Mouse (Mus musculus) frontal cortex, adult (tissue): ENCODE data around the gene Cpn2.

ENCODE experiments used
- ATAC-seq: cut with Nextera tagmentation; 2 replicates; pipeline ENCODE4 v1.9.2; 2017; ENCODE audit warnings: mild to moderate bottlenecking, moderate library complexity, mixed read lengths; ENCODE audit not compliant: low TSS enrichment

Gene Cpn2

DNA sequence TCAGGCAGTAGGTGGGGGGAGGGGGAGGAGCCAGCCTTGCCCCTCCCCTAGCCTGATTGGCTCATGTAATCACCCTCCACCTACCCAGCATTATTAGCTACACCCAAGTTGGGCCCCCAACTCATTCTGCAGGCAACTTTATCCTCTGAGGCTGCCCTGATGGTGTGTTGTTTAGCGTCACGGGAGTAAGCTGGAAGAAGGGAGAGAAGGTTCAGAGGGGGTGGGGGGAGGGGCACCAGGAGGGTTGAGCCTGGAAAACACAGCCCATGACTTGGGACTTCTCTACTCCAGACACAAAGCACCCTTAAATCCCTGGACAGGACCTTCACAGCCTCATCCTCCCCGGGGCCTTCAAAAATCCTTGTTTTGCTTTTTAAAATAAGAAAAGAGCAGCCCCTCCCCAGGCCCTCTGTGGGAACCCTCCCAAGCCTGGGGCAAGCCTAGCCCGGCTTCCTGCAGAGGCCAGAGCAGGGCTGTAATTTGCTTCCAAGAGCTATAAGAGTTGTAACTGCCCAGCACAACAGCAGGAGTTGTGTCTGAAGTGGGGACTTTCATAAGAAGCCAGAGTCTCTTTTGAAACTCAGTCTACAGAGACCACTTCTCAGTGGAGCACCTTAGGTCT lies 13.5 kb upstream of the Cpn2 start:
- ATAC-seq, result no peak

- ATAC-seq, result no peak
Observed at GRCm38 (mm10) chr16:30278406-30278805, 11.1 kb upstream of the Cpn2 start.

DNA sequence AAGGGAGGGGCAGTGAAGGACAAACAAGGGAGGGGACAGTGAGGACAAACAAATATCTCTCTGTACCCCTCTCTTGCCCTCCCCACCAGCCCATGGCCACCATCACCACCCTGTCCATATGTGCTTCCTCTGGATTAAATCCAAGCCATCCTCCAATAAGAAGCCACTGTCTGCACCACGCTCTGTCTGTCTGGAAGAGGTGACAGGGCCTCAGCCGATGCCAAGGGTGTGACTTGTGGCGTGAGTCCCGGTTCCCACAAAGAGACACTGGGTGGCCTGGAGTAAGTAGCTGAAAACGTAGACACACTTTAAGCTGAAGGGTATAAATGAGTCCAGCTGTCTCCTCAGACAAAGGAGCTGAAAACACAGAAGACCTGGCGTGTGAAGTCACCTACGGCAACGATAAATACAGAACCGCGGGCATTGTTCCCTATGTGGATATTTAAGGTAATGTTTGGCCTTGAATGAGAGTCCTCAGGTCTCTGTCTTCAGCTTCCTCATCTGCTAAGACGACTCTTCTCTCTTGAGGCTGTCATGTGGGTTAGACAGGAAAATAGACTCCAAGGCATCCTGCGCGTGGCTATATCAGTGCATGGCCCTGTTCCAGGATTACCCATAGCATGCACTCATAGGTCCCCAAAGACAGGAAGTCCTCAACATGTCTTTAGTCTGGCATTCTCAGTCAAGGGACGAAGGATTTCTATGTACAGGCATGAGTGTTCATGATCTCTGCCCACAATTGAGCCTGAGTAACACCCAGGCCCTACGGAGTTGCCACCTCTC lies 8.4 kb upstream of the Cpn2 start:
- no peak for ATAC-seq

DNA sequence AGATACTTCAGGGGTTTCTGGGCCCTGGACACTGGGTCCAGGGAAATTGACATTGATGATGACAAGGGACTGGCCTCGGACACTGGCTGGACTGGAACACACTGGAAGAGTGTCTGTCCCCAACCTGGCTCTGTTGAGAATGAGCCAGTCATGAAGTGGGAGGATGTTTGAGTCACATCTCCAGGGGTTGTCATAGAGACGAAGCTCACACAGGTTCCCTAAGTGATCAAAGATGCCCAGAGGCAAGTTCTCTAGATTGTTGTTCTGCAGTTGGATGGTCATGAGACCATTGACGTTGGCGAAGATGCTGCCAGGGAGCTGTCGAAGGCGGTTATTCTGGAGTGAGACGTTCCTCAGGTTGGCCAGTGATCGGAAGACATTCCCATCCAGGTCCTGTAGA lies 5.8 kb upstream of the Cpn2 start:
- peak; percentile 75 for ATAC-seq

GRCm38 (mm10) chr16:30271941-30272595 lies 4.8 kb upstream of the Cpn2 start:
- ATAC-seq, result peak; percentile 74

DNA sequence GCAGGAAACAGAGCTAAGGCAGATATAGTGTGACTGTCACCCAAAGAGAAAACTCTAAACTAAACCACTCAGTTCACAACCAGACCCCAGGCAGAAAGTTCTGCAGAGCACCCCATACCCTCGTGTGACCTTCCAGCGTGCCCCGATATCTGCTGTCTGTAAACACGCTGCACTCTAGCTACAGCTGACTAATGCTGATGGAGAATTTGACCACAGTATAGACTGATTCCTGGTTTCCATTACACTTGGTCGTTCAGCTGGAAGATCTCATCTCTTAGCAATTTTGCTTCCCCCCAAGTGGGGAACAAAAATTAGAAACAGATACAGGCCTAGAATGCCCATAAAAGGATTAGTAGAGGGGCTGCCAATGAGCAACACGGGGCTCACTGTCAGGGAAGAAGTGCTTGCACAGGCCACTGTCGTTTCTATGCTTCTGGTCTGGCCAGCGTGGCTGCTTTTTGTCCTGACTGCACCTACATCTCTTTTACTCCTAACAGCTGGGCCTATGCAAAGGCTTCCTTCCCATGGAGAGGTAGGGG lies 4.0 kb upstream of the Cpn2 start:
- no peak for ATAC-seq

GRCm38 (mm10) chr16:30266561-30266960 lies 738 bp downstream of the Cpn2 start:
- ATAC-seq, result no peak

DNA sequence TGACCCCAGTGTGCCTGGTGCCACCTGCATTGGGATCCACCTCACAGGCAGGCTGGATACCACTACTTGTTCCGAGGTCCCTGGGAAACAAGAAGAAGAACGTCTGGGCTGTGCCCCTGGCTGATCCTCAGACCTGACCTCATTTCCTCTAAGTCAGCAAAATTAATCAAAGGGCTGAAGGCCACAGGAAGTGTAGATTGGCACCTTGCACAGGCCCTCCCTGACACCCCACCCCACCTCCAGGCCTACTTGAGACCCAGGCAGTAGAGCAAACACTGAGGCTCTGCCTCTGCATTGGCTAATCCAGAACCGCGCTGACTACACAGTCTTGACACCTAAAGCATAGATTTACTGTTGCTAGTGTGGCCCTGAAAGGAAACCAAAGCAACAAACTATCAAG lies 1.7 kb downstream of the Cpn2 start:
- no peak for ATAC-seq

GRCm38 (mm10) chr16:30263156-30263555 lies 4.1 kb downstream of the Cpn2 start:
- ATAC-seq, result no peak

GRCm38 (mm10) chr16:30262664-30263063 lies 4.6 kb downstream of the Cpn2 start:
- peak; percentile 73 for ATAC-seq

GRCm38 (mm10) chr16:30262157-30262556 lies 5.1 kb downstream of the Cpn2 start:
- no peak for ATAC-seq

DNA sequence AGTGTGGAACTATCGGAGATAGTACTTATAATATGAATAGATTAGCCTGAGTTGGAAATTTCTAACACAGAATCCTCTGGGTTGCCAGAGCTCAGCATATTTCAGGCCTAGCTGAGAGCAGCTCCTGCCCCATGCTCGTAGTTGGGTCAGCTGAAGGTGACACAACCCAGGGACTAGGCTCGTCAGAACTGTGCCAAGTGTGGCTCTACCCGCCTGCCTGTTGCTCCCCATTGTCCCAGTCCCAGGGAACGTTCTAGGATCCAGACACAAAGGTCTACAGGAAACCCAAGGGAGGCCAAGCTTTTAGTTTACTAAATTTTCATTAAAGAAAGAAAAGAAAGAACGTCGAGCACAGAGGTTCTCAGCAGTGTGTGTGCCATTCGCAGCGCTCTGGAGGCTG lies 6.0 kb downstream of the Cpn2 start:
- ATAC-seq, result no peak

DNA sequence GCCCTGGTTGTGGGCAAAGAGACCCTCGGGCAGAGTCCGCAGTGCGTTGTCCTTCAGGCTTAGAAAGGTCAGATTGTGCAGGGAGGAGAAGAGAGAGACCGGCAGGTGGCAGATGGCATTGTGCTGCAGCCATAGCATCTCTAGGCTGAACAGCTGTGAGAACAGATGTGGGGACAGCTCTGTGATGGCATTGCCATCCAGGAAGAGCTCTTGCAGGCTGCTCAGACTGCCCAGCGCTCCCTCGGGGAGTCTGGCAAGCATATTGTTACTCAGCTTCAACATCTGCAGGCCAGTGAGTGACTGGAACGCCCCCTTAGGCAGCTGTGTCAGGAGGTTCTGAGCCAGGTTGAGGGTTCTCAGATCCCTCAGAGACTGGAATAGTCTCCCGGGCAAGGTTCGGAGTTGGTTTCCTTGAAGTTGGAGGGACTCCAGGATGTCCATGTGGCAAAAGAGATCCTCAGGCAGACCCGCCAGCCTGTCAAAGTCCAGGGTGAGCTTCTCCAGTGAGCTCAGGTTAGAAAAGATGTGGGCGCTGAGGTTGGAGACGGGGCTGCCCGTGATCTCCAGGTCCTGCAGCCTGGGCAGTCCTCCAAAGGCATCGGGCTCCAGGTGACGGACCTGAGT lies 7.2 kb downstream of the Cpn2 start:
- ATAC-seq, result no peak

GRCm38 (mm10) chr16:30259444-30259843 lies 7.9 kb downstream of the Cpn2 start:
- no peak for ATAC-seq

DNA sequence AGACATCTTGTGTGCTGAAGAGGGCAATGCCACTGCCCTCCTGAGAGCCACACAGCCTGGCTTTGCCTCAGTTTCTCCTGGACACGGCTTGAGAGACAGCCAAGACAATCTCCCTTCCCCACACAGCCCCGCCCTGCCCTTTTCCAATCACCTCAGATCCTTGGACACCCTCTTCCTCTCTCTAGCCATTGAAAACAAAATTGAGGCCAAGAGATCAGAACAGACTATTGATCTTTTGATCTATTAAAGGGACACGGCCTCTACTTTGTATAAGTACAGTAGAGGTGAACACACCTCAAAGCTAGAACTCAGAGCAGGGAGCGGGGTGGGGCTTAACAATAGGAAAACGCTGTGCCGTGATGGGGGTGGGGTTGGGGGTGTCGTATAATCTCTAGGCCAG lies 8.9 kb downstream of the Cpn2 start:
- no peak for ATAC-seq

DNA sequence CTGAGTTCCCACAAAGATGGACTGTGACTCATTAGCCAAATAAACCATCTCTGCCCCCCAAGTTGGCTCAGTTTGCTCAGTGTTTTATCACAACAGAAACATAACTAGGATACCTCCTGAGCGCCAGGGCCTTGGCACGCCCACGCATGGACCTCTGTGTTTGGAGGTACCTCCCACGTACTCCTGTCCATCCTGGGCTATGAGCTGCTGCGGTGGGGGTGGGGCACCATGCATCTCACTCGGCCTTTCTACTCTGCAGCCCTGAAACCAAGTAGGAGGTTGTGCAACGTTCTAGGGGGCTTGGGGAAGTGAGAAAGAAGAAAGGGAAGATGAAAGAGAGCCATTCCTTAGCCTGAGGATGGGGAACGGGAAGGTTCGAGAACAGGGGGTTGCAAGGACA lies 9.6 kb downstream of the Cpn2 start:
- no peak for ATAC-seq

DNA sequence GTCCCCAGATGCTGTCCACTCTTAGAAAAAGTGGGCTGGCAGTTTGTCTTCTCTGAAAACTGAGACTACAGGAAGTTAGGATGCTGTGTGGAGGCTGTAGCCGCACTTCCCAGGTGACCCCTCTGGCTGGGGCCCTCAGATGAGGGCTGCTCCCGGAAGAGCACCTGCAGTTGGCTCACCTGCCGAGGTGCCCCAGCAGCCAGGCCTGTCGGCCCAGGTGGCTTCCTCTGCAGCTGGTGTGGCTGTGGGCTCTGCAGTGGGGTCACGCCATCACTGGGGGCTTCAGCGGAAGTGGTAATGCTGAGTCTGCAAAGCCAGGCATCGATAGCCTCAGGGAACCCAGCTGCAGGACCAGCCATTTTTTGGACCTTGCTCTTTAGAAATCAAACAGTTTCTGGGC lies 12.2 kb downstream of the Cpn2 start:
- ATAC-seq, result no peak

GRCm38 (mm10) chr16:30253900-30254299 lies 13.4 kb downstream of the Cpn2 start:
- ATAC-seq, result no peak

DNA sequence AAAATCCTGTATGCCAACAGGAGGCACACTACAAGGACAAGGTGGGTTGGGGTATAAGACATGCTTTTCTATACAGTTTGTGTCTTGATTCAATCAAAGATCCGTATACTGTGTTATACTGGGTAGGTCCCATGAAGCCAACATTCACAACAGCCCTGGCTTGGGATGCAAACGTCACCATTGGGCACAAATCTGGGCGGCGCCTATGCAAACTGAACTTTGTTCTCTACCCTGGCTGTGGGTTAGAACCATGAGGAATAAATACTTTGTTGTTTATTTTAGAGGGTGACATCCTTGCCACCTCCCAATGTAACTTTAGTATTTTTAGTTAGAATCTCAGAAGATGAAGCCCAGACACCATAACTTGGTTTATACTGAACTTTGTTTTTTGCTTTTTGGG lies 13.9 kb downstream of the Cpn2 start:
- no peak for ATAC-seq

- ATAC-seq, result peak; percentile 78
Observed at GRCm38 (mm10) chr16:30252003-30252418, 15.3 kb downstream of the Cpn2 start.

DNA sequence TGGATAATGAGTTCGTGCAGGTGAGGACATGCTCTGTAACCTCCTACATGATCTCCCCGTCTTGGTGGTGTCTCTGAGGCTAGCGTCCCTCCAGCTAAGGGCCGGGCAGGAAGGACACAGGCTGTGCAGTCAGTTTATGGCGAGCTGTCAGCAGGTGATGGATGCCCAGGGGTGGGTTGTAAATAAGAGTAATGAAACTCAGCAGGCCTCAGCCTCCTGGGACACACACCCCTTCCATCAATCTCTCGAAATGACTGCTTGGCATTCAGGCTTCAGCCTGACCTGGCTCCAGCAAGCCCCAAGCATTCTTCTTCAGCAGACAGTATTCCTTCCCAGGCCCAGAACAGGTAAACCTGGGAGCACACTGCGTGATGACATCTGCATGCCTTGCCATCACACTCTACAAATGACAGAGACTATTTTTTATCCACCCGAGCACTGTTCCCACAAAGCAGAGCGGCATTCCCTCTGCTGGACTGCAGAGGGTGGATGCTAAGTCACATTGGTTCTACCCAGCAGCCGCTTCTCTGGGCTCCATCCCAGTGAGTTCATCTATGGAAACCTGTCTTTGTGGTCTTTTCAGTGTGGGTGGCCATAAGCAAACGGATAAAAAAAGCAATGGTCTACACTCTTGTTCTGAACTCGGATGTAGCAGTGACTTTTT lies 23.1 kb downstream of the Cpn2 start:
- ATAC-seq, result no peak

- no peak for ATAC-seq
Observed at GRCm38 (mm10) chr16:30241623-30242022, 25.7 kb downstream of the Cpn2 start.
